Mouse (Mus musculus): Measurements from ENCODE around the gene Gucd1.

- TF ChIP-seq CTCF (IDR thresholded peaks at IDR 0.05; ENCODE audit: borderline replicate concordance, control insufficient read depth, extremely low read depth, insufficient read depth, low read length, poor library complexity) (no peak), POLR2A (IDR thresholded peaks at IDR 0.05; ENCODE audit: control insufficient read depth, extremely low read depth, insufficient read depth, low read length, poor library complexity) (no peak)
Measured at GRCm38 (mm10) chr10:75534216-75534615, 16.4 kb upstream of the Gucd1 start.
